Mouse (Mus musculus): ENCODE results near the gene Ncl. TPM values are rescaled to one million over a fixed set of nuclear protein-coding genes. Genes with fewer than 3 reads are reported as not detected.

The Ncl gene
- polyA plus RNA-seq, 2 experiments, result 201 to 286 TPM

DNA sequence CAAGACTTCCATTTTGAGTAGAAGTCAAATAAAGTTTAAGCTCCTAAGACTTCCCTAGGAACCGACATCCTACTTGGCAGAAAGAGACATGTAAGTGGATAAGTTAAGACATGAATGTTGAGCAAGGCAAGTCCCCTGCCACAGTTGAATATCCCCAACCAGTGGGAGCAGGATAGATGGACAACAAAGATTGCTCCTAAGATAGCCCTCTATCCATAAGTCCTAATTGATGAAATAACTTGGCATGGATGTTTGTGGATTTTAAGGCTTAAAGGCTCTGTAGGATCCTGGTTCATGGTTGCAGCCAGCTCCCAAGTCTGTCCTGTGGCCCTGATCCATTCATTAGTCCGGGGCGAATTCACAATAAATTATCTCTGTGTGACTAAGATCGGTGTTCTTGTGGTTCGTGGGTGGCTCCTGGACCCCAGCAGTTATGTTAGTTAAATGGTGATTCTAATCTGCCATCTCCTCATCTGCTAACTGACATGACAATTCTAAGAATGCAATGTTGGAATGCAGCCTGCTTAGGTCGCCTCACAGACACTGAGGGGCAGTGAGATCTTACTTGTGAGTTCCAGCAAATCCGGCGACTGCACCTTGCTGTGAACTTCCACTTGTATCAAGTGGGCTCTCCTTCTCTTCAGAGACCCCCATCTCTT is 41.0 kb upstream of the Ncl start:
- Histone ChIP-seq H3K9ac (ENCODE audit: low read depth, low read length, severe bottlenecking) (no peak overlapping the region), H3K36me3 (ENCODE audit: control insufficient read depth, insufficient read depth, low read length) (no peaks in the 10 kb centered on the region), H3K27ac (replicated peaks; ENCODE audit: low read depth, low read length) (no peak overlapping the region), H3K4me1 (ENCODE audit: control insufficient read depth, insufficient read depth, low read length) (peaks cover 5% of the 10 kb centered on the region; the same call in 1 of the 2 replicates), H3K27me3 (ENCODE audit: control insufficient read depth, insufficient read depth, low read length) (no peaks in the 10 kb centered on the region), H3K9me3 (ENCODE audit: control insufficient read depth, low read length) (no peaks in the 10 kb centered on the region), H3K4me3 (replicated peaks; ENCODE audit: low read length) (no peak overlapping the region), H3K4me2 (replicated peaks; ENCODE audit: low read depth, low read length, severe bottlenecking) (no peak overlapping the region)
- DNase-seq (ENCODE audit: low spot score) (no peak), ATAC-seq (ENCODE audit: low FRiP score, low read depth) (no peak)
- 64% methylated on average over 8 of the region's 8 CpGs for WGBS
- TF ChIP-seq POLR2A (IDR thresholded peaks at IDR 0.05; ENCODE audit: borderline replicate concordance, extremely low read depth, insufficient read depth, insufficient read length), result no peak

- H3K9ac ChIP-seq (ENCODE audit: low read depth, low read length, severe bottlenecking), result no peak overlapping the region
- H3K4me2 ChIP-seq (replicated peaks; ENCODE audit: low read depth, low read length, severe bottlenecking), result no peak overlapping the region
- TF ChIP-seq POLR2A (IDR thresholded peaks at IDR 0.05; ENCODE audit: borderline replicate concordance, extremely low read depth, insufficient read depth, insufficient read length), result no peak
- H3K27ac ChIP-seq (replicated peaks; ENCODE audit: low read depth, low read length), result no peak overlapping the region
- H3K36me3 ChIP-seq (ENCODE audit: control insufficient read depth, insufficient read depth, low read length), result no peaks in the 10 kb centered on the region
- no peaks in the 10 kb centered on the region for H3K27me3 ChIP-seq (ENCODE audit: control insufficient read depth, insufficient read depth, low read length)
- ATAC-seq (ENCODE audit: low FRiP score, low read depth), result no peak
- WGBS, result 82% methylated on average over 3 of the region's 3 CpGs
- DNase-seq (ENCODE audit: low spot score), result no peak
- no peaks in the 10 kb centered on the region for H3K9me3 ChIP-seq (ENCODE audit: control insufficient read depth, low read length)
- H3K4me1 ChIP-seq (ENCODE audit: control insufficient read depth, insufficient read depth, low read length), result peaks cover 5% of the 10 kb centered on the region; the same call in 1 of the 2 replicates
- no peak overlapping the region for H3K4me3 ChIP-seq (replicated peaks; ENCODE audit: low read length)
Measured at GRCm38 (mm10) chr1:86399322-86399721, 40.1 kb upstream of the Ncl start.

- H3K9me3 ChIP-seq (ENCODE audit: control insufficient read depth, low read length), result no peaks in the 10 kb centered on the region
- H3K4me1 ChIP-seq (ENCODE audit: control insufficient read depth, insufficient read depth, low read length), result peaks cover 5% of the 10 kb centered on the region; the same call in 1 of the 2 replicates
- no peak overlapping the region for H3K4me3 ChIP-seq (replicated peaks; ENCODE audit: low read length)
- H3K36me3 ChIP-seq (ENCODE audit: control insufficient read depth, insufficient read depth, low read length), result no peaks in the 10 kb centered on the region
- H3K27ac ChIP-seq (replicated peaks; ENCODE audit: low read depth, low read length), result no peak overlapping the region
- H3K27me3 ChIP-seq (ENCODE audit: control insufficient read depth, insufficient read depth, low read length), result no peaks in the 10 kb centered on the region
- no peak for TF ChIP-seq POLR2A (IDR thresholded peaks at IDR 0.05; ENCODE audit: borderline replicate concordance, extremely low read depth, insufficient read depth, insufficient read length)
- WGBS, result 19% methylated on average over 7 of the region's 7 CpGs
- no peak for DNase-seq (ENCODE audit: low spot score)
- H3K9ac ChIP-seq (ENCODE audit: low read depth, low read length, severe bottlenecking), result no peak overlapping the region
- ATAC-seq (ENCODE audit: low FRiP score, low read depth), result no peak
- no peak overlapping the region for H3K4me2 ChIP-seq (replicated peaks; ENCODE audit: low read depth, low read length, severe bottlenecking)
Measured at GRCm38 (mm10) chr1:86398222-86398621, 39.0 kb upstream of the Ncl start.

DNA sequence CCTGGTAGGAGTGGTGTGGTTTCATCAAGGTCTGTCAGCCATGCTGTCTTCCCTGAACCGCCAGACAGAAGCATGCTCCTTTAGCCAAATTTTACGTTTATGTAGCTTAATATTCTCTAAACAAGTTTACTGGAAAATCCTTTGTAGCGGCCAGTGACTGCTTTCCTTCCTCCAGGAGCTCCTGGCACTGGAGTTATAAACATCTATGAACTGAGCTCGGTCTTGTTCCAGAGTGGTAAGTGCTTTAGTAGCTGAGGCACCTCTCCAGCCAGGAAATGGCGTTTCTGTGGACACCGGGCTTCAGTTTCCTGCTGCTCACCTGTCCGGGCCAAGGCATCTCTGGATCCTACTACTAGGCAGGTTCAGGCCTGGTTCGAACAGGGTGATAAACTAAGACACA is 38.4 kb upstream of the Ncl start:
- 52% methylated on average over 8 of the region's 8 CpGs for WGBS
- no peak for ATAC-seq (ENCODE audit: low FRiP score, low read depth)
- Histone ChIP-seq H3K4me2 (replicated peaks; ENCODE audit: low read depth, low read length, severe bottlenecking) (no peak overlapping the region), H3K4me1 (ENCODE audit: control insufficient read depth, insufficient read depth, low read length) (peaks cover 5% of the 10 kb centered on the region; the same call in 1 of the 2 replicates), H3K27ac (replicated peaks; ENCODE audit: low read depth, low read length) (no peak overlapping the region; the same call in 1 of the 2 replicates), H3K9me3 (ENCODE audit: control insufficient read depth, low read length) (no peaks in the 10 kb centered on the region), H3K4me3 (replicated peaks; ENCODE audit: low read length) (no peak overlapping the region), H3K27me3 (ENCODE audit: control insufficient read depth, insufficient read depth, low read length) (no peaks in the 10 kb centered on the region), H3K9ac (ENCODE audit: low read depth, low read length, severe bottlenecking) (no peak overlapping the region), H3K36me3 (ENCODE audit: control insufficient read depth, insufficient read depth, low read length) (no peaks in the 10 kb centered on the region)
- DNase-seq (ENCODE audit: low spot score), result no peak
- no peak for TF ChIP-seq POLR2A (IDR thresholded peaks at IDR 0.05; ENCODE audit: borderline replicate concordance, extremely low read depth, insufficient read depth, insufficient read length)

DNA sequence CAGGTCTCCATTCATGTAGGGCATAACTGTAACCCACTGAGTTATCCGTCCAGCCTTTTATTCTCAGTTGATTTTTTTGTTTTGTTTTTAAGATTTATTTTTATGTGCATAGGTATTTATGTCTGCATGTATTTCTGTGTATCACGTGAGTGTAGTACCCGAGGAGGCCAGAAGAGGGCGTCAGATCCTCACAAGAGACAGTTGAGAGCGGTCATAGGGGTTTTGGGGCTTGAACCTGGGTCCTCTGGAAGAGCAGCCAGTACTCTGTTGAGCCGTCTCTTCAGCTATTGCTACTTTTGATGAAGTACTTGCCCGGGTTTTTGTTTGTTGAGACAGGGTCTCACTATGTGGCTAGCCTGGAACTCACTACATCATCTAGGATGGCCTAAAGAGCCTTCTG is 36.7 kb upstream of the Ncl start:
- no peak overlapping the region for H3K27ac ChIP-seq (replicated peaks; ENCODE audit: low read depth, low read length)
- peaks cover 5% of the 10 kb centered on the region; the same call in 1 of the 2 replicates for H3K4me1 ChIP-seq (ENCODE audit: control insufficient read depth, insufficient read depth, low read length)
- H3K36me3 ChIP-seq (ENCODE audit: control insufficient read depth, insufficient read depth, low read length), result no peaks in the 10 kb centered on the region
- no peak overlapping the region for H3K4me2 ChIP-seq (replicated peaks; ENCODE audit: low read depth, low read length, severe bottlenecking)
- H3K9me3 ChIP-seq (ENCODE audit: control insufficient read depth, low read length), result no peaks in the 10 kb centered on the region
- no peak overlapping the region for H3K4me3 ChIP-seq (replicated peaks; ENCODE audit: low read length)
- no peak overlapping the region for H3K9ac ChIP-seq (ENCODE audit: low read depth, low read length, severe bottlenecking)
- TF ChIP-seq POLR2A (IDR thresholded peaks at IDR 0.05; ENCODE audit: borderline replicate concordance, extremely low read depth, insufficient read depth, insufficient read length), result no peak
- no peaks in the 10 kb centered on the region for H3K27me3 ChIP-seq (ENCODE audit: control insufficient read depth, insufficient read depth, low read length)
- DNase-seq (ENCODE audit: low spot score) (no peak), ATAC-seq (ENCODE audit: low FRiP score, low read depth) (no peak)
- WGBS, result 75% methylated on average over 7 of the region's 7 CpGs

All from limb, embryonic 14.5 days (tissue).